Mouse (Mus musculus): Measurements from ENCODE around the gene Cog1. TPM values are rescaled to one million over a fixed set of nuclear protein-coding genes. Genes with fewer than 3 reads are reported as not detected.
A peak's percentile ranks its signal among the peaks of the same experiment; 100 is the strongest.

Cog1 gene
- polyA plus RNA-seq, 1 experiment from 2014 or later, result 32.4 TPM

GRCm38 (mm10) chr11:113614476-113614875, 34.5 kb upstream of the Cog1 start:
- WGBS, result 88% methylated on average over 4 of the region's 6 CpGs
- ATAC-seq, result no peak
- H3K4me1 ChIP-seq (ENCODE audit: control insufficient read depth, insufficient read depth, low read length), result peaks cover 14% of the 10 kb centered on the region
- no peak overlapping the region for H3K4me2 ChIP-seq (ENCODE audit: low read length)
- no peak overlapping the region for H3K4me3 ChIP-seq (ENCODE audit: low read depth, low read length)
- H3K36me3 ChIP-seq (ENCODE audit: control insufficient read depth, insufficient read depth, low read length), result no peaks in the 10 kb centered on the region
- no peak overlapping the region for H3K9ac ChIP-seq (ENCODE audit: low read depth, low read length)
- no peak overlapping the region for H3K27ac ChIP-seq (ENCODE audit: low read length)
- H3K9me3 ChIP-seq (replicated peaks; ENCODE audit: control insufficient read depth, low read length, poor library complexity, severe bottlenecking), result no peaks in the 10 kb centered on the region
- 0 out of 2 replicates have a peak, but pooled peaks cover 3% of the 10 kb centered on the region for H3K27me3 ChIP-seq (ENCODE audit: control insufficient read depth, insufficient read depth, low read depth, low read length)

DNA sequence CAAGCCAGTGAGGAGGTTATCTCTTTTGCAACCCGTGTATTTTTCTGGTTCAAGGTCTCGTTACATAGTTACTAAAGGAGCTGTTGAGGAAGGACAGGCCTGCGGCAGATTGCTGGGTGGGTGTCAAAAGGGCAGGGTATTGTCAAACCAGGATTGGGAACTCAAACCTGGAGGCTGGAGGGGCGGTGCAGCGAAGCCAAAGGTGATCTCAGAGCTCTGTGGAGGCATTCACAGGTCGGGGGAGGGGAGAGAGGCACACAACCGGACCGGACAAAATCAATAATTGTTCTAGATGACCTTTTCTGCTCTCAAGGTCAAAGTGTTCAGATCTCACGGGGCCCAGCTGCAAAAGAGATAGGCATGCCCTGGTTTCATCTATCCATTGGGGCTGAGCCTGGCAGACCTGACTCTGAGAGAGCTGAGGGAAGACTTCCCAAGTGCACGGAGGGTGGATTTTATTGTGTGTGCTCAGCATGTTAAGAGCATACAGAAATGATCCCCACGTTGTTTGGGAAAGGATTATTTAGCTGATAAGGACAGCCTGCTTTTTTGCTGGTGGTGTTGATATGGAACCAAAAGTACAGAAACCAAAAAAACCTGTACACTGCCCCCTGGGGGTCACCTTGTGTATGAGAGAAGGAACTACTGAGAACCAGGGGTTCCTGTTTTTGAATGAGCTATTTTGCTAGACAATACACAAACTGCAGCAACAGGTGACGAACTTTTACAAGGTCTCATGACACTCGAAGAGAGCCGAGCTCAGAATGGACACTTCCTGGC, 31.6 kb upstream of the Cog1 start:
- Histone ChIP-seq H3K9ac (ENCODE audit: low read depth, low read length) (no peak overlapping the region), H3K27ac (ENCODE audit: low read length) (no peak overlapping the region), H3K9me3 (replicated peaks; ENCODE audit: control insufficient read depth, low read length, poor library complexity, severe bottlenecking) (no peaks in the 10 kb centered on the region), H3K36me3 (ENCODE audit: control insufficient read depth, insufficient read depth, low read length) (no peaks in the 10 kb centered on the region), H3K4me2 (ENCODE audit: low read length) (no peak overlapping the region), H3K27me3 (ENCODE audit: control insufficient read depth, insufficient read depth, low read depth, low read length) (peaks cover 16% of the 10 kb centered on the region), H3K4me1 (ENCODE audit: control insufficient read depth, insufficient read depth, low read length) (peaks cover 25% of the 10 kb centered on the region), H3K4me3 (ENCODE audit: low read depth, low read length) (no peak overlapping the region)
- no peak for ATAC-seq
- 44% methylated on average over 14 of the region's 14 CpGs for WGBS

GRCm38 (mm10) chr11:113618303-113618671, 30.7 kb upstream of the Cog1 start:
- Histone ChIP-seq H3K9me3 (replicated peaks; ENCODE audit: control insufficient read depth, low read length, poor library complexity, severe bottlenecking) (no peaks in the 10 kb centered on the region), H3K27ac (ENCODE audit: low read length) (no peak overlapping the region), H3K36me3 (ENCODE audit: control insufficient read depth, insufficient read depth, low read length) (no peaks in the 10 kb centered on the region), H3K27me3 (ENCODE audit: control insufficient read depth, insufficient read depth, low read depth, low read length) (peaks cover 16% of the 10 kb centered on the region), H3K4me3 (ENCODE audit: low read depth, low read length) (peak overlapping the region; percentile 64), H3K4me2 (ENCODE audit: low read length) (peak overlapping the region; percentile 90), H3K4me1 (ENCODE audit: control insufficient read depth, insufficient read depth, low read length) (peaks cover 25% of the 10 kb centered on the region), H3K9ac (ENCODE audit: low read depth, low read length) (peak overlapping the region; percentile 83; the same call in 1 of the 2 replicates)
- no peak for ATAC-seq
- WGBS, result 17% methylated on average over 4 of the region's 4 CpGs

GRCm38 (mm10) chr11:113618672-113619419, 30.1 kb upstream of the Cog1 start, which contains the start of gene Sstr2:
TSS of gene Sstr2 (plus strand) at chr11:113619342.
- H3K4me1 ChIP-seq (ENCODE audit: control insufficient read depth, insufficient read depth, low read length), result peaks cover 25% of the 10 kb centered on the region
- H3K9ac ChIP-seq (ENCODE audit: low read depth, low read length), result peak within 1 kb of the TSS; percentile 83
- H3K4me3 ChIP-seq (ENCODE audit: low read depth, low read length), result peak within 1 kb of the TSS; percentile 64
- H3K9me3 ChIP-seq (replicated peaks; ENCODE audit: control insufficient read depth, low read length, poor library complexity, severe bottlenecking), result no peaks in the 10 kb centered on the region
- no peak within 1 kb of the TSS for H3K27ac ChIP-seq (ENCODE audit: low read length)
- peak within 1 kb of the TSS; percentile 90 for H3K4me2 ChIP-seq (ENCODE audit: low read length)
- H3K27me3 ChIP-seq (ENCODE audit: control insufficient read depth, insufficient read depth, low read depth, low read length), result peaks cover 16% of the 10 kb centered on the region
- ATAC-seq, result peak; percentile 84
- no peaks in the 10 kb centered on the region for H3K36me3 ChIP-seq (ENCODE audit: control insufficient read depth, insufficient read depth, low read length)
- under 1% methylated on average over 51 of the region's 54 CpGs for WGBS

GRCm38 (mm10) chr11:113619420-113620080, 29.4 kb upstream of the Cog1 start:
- WGBS, result under 1% methylated on average over 31 of the region's 31 CpGs
- Histone ChIP-seq H3K4me2 (ENCODE audit: low read length) (peak overlapping the region; percentile 90), H3K27ac (ENCODE audit: low read length) (no peak overlapping the region), H3K9me3 (replicated peaks; ENCODE audit: control insufficient read depth, low read length, poor library complexity, severe bottlenecking) (no peaks in the 10 kb centered on the region), H3K36me3 (ENCODE audit: control insufficient read depth, insufficient read depth, low read length) (no peaks in the 10 kb centered on the region), H3K4me3 (ENCODE audit: low read depth, low read length) (peak overlapping the region; percentile 64), H3K9ac (ENCODE audit: low read depth, low read length) (peak overlapping the region; percentile 83), H3K27me3 (ENCODE audit: control insufficient read depth, insufficient read depth, low read depth, low read length) (peaks cover 16% of the 10 kb centered on the region), H3K4me1 (ENCODE audit: control insufficient read depth, insufficient read depth, low read length) (peaks cover 25% of the 10 kb centered on the region)
- ATAC-seq, result peak; percentile 55

- WGBS, result 48% methylated on average over 2 of the region's 2 CpGs
- Histone ChIP-seq H3K36me3 (ENCODE audit: control insufficient read depth, insufficient read depth, low read length) (peaks cover 9% of the 10 kb centered on the region), H3K27ac (ENCODE audit: low read length) (no peak overlapping the region), H3K4me2 (ENCODE audit: low read length) (peak overlapping the region; percentile 90), H3K9me3 (replicated peaks; ENCODE audit: control insufficient read depth, low read length, poor library complexity, severe bottlenecking) (no peaks in the 10 kb centered on the region), H3K9ac (ENCODE audit: low read depth, low read length) (0 out of 2 replicates have a peak overlapping the region, but pooled peaks have one; percentile 5), H3K4me3 (ENCODE audit: low read depth, low read length) (peak overlapping the region; percentile 64), H3K27me3 (ENCODE audit: control insufficient read depth, insufficient read depth, low read depth, low read length) (peaks cover 16% of the 10 kb centered on the region), H3K4me1 (ENCODE audit: control insufficient read depth, insufficient read depth, low read length) (peaks cover 25% of the 10 kb centered on the region)
- ATAC-seq, result no peak
Measured at GRCm38 (mm10) chr11:113621001-113621400, 28.0 kb upstream of the Cog1 start.

- H3K27me3 ChIP-seq (ENCODE audit: control insufficient read depth, insufficient read depth, low read depth, low read length), result peaks cover 16% of the 10 kb centered on the region
- H3K9ac ChIP-seq (ENCODE audit: low read depth, low read length), result no peak overlapping the region
- no peak overlapping the region; the same call in 1 of the 2 replicates for H3K4me2 ChIP-seq (ENCODE audit: low read length)
- peaks cover 9% of the 10 kb centered on the region for H3K36me3 ChIP-seq (ENCODE audit: control insufficient read depth, insufficient read depth, low read length)
- peaks cover 25% of the 10 kb centered on the region for H3K4me1 ChIP-seq (ENCODE audit: control insufficient read depth, insufficient read depth, low read length)
- no peak overlapping the region for H3K4me3 ChIP-seq (ENCODE audit: low read depth, low read length)
- H3K27ac ChIP-seq (ENCODE audit: low read length), result no peak overlapping the region
- no peaks in the 10 kb centered on the region for H3K9me3 ChIP-seq (replicated peaks; ENCODE audit: control insufficient read depth, low read length, poor library complexity, severe bottlenecking)
- no peak for ATAC-seq
- 89% methylated on average over 4 of the region's 4 CpGs for WGBS
Measured at GRCm38 (mm10) chr11:113622028-113622427, 26.9 kb upstream of the Cog1 start.

GRCm38 (mm10) chr11:113625437-113625836, 23.5 kb upstream of the Cog1 start:
- 96% methylated on average over 18 of the region's 18 CpGs for WGBS
- Histone ChIP-seq H3K9ac (ENCODE audit: low read depth, low read length) (no peak overlapping the region), H3K4me2 (ENCODE audit: low read length) (no peak overlapping the region), H3K36me3 (ENCODE audit: control insufficient read depth, insufficient read depth, low read length) (peaks cover 9% of the 10 kb centered on the region), H3K4me1 (ENCODE audit: control insufficient read depth, insufficient read depth, low read length) (peaks cover 6% of the 10 kb centered on the region), H3K4me3 (ENCODE audit: low read depth, low read length) (no peak overlapping the region), H3K27me3 (ENCODE audit: control insufficient read depth, insufficient read depth, low read depth, low read length) (peaks cover 12% of the 10 kb centered on the region), H3K9me3 (replicated peaks; ENCODE audit: control insufficient read depth, low read length, poor library complexity, severe bottlenecking) (no peaks in the 10 kb centered on the region), H3K27ac (ENCODE audit: low read length) (no peak overlapping the region)
- ATAC-seq, result no peak
